Mouse (Mus musculus) CD4-positive, CD25-positive, alpha-beta regulatory T cell, adult 4 months (primary cell): ENCODE data around the gene Farp1. TPM values are rescaled to one million over a fixed set of nuclear protein-coding genes. Genes with fewer than 3 reads are reported as not detected.

ENCODE experiments used
- ATAC-seq: one replicate; pipeline ENCODE4 v1.8.0; 2017
- polyA plus RNA-seq, 2 experiments: library from polyadenylated mRNA; unstranded; fragments of 100-300 nt; shearing (Covaris generic); gene quantifications; one replicate each; pipeline ENCODE4 v1.2.1; 2017

Farp1 gene
- polyA plus RNA-seq, 2 experiments from 2014 or later = 3.0 to 3.5 TPM

DNA sequence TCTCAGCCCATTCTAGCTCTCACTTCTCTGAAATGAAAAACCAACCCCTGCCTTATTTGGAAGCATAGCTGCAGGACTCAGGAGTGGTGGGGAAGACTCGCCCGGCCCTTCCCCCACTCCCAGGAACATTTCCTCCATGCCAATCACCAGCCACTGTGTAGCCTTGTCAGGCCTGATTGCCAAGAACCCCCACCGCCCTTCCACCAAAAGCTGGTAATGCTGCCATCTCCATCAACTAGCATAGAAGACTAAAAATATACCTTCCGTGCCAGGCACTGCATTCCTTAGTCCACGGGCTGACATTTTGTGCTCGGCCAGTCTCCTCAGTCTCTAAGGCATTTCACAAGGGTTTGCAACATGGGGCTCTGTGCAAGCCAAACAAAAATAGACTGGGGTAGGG lies 235.5 kb downstream of the Farp1 start:
- no peak for ATAC-seq

DNA sequence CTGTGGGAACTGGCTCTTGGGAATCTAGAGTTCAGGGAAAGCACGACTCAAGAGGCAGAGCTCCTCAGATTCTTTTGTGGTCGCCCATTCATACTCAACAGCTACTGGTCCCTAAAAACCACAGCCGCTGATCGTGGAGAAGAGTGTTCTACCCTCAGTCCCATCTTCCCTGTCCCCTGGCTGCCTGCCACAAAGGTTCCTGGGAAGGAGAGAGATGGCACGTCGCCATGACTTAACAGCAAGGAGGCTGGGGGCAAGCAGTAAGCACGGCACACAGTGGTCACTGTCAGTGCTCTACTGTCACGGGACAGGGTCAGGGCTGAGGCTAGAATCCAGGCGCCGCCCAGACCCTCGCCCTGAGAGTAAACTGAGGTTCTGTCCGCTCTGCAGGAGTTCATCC lies 240.0 kb downstream of the Farp1 start:
- ATAC-seq = no peak

DNA sequence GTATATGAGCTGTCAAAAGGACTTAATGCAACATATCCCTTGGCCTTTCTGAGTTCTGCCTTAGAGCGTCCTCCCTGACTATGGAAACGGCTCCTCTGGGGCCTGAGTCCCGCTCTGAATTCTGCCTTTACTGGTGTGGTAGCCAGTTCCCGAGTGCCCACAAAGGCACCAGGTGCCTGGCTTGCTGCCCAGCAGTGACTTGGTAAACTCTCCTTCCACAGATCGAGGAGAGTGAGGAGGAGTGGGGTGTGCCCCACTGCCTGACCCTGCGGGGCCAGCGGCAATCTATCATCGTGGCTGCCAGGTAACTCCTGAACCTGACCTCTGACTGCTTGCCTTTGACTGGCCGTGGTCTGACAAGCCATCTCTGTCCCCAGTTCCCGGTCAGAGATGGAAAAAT lies 241.0 kb downstream of the Farp1 start:
- ATAC-seq = no peak

DNA sequence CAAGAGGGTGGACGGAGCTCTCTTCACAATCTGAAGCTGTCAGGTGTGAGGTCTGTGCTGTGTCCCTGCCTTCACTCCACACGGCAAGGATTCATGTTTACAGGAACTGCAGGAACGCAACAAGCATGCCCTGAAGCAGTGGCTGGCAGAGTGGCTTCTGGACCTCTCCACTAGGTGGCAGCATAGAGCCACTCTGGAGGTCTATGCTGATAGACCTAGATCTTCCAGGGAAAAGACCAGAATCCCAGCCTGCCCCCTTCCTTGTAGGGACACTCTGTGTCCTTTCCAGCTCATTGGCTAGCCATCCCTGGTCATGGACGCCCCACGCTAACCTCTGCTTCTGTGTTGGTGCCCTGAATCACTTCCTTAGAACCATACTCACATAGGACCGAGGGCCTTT lies 244.1 kb downstream of the Farp1 start:
- peak; percentile 72 for ATAC-seq

DNA sequence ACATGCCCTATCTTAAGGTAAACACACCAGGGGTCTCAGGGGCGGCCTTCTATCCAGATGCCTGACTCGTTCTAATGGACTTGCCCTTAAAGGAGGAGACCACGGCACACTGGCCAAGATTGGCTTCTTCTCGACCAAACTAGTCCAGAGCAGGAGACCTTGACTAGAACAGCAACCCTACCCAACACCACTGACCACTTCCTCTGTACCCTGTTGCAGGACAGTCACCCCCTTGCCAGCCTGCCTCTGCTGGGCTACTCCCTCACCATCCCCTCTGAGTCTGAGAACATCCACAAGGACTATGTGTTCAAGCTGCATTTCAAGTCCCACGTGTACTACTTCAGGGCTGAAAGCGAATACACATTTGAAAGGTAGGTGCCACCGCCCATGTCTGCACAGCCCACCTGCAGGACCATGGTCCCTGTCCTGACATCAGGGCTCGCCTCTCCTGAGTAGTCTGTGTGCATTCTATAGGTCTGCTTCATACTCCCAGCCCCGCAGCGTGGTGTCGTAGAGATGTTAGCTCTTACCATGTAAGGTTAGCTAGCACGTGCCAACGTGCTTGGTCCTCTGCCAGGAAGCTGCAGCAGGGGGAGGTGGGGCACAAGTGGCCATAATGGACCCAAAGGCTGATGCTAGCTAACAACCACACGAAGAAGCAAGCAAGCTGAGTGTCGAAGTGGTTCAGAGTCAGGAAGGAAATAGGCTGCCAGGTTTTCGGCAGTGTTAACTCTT lies 245.8 kb downstream of the Farp1 start:
- ATAC-seq = no peak

DNA sequence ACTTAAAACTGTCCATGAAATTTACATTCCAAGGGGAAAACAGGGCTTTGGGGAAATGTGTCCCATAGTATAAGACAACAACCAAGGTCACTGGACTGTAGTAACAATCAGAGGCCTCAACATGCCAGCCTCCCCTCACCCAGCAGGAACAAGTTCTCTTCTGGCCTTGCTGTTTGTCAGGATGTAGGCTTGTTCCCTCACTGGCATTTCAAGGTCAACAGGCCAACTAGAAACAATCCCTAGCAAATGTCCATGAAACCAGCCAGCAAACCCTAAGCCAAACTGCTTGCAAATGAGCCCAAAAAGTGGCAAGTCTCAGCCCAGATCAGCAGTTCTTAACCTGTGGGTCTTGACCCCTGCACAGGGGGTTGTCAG lies 246.3 kb downstream of the Farp1 start:
- no peak for ATAC-seq

DNA sequence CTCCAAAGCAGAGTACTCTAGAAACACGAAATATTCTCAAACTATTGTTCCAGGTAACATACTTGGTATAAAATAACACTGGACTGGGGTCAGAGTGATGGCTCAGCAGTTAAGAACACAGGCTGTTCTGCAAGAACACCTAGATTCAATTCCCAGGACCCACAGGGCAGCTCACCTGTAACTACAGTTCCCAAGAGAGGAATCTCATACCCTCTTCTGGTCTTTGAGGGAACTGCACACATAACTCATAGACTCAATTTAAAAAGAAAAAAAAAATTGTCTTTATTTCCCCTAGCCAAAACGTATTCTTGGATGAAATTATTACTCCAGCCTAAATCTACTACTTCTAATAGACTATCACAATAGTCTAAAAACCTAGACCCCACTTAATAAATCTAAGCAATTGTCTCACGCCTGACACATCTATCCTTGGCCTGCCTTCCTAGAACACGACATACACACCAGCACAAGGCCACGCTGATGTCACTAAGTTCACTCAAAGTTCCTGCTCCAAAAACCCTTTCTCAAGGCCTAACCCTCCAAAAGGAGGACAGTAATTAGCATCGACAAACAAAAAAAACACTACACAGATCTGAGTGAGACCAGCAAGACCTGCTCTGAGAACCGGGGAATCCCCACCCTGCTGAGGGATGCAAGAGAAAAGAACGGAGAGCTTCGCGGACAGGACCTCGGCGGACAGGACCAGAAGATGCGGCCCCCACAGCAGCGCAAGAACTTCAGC lies 250.6 kb downstream of the Farp1 start:
- no peak for ATAC-seq

DNA sequence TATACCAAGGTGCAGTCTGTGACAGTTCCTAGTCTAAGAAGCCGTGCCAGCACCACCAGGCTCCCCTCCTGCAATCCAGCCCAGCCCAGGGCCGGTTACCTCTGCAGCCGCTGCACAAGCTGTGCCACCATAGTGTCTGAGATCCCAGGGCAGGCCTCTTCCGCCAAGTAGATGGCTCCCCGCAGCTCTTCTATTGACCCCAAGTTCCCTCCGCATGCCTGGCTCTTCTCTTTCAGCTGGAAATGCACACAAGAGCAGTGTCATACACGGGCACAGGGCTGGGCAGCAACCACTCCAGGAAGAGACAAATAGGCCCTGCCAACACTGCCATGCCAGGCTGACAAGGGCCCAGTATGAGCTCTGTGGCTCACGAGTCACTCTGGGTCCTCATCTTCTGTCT lies 256.9 kb downstream of the Farp1 start:
- no peak for ATAC-seq

DNA sequence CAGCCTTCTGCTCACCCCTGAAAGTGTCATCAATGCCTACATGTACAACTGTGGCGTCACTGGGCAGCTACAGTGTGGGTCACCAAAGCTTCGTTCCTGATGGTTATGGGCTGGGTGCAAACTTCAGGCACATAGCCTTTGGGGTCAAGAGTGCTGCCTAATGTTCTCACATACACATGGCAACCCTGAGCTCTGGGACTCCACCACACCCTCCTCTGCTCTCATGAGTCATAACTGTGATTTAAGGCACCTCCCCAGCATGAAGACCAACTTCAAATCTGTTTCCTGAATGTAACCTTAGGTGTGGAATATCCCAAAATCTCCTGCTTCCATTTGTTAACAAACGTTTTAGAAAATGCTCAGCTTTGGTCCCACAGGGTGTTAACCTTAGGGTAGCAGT lies 257.4 kb downstream of the Farp1 start:
- ATAC-seq = no peak

DNA sequence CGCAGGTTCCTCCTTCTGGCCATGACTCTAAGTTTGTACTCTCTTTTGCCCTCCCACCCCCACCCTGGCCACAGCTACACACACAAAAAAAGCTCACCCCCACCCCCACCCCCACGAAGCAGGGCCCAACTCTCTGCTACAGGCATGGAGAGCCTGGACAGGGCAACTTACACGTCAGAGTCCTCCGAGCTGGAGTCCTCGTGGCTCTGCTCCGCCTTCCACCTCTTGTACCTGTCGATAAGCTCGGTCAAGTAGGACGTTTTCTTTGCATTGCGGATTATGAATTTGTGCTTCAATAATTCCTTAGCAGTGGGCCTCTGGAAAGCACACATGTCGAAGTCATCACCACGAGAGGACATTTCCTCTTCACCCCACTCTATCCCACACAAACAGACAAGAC lies 259.5 kb downstream of the Farp1 start:
- no peak for ATAC-seq

DNA sequence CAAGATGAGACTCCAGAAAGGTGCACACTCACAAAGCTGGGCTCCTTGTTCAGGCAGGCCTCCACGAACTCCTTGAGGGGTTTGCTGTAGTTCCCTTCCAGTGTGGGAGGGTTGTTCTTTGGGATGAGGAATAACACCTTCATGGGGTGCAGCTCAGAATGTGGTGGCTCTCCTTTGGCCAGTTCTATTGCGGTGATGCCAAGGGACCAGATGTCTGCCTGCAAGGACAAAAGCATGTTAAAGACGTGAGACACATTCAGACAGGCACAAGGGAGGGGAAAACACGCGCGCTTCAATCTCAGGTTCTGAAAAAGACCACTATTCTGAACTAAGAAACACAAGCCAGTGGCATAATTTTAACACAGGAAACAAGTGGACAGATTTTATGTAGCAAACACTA lies 262.1 kb downstream of the Farp1 start:
- ATAC-seq = no peak

DNA sequence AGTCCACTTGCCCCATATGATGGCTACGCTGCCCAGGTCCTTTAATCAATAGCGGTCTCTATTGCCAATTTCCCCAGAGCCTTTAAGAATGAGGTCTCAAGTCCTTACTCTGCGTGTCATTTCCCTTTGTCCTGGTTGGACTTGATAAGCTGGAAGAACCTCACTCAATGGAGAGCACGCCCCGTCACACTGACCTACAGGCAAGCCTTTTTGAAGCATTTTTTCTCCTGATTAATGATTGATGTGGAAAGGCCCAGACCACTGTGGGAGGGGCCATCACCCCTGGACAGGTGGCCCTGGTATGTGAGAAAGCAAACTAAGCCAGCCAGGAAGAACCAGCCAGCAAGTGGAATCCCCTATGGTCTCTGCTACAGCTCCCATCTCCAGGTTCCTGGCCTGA lies 263.5 kb downstream of the Farp1 start:
- ATAC-seq = no peak

DNA sequence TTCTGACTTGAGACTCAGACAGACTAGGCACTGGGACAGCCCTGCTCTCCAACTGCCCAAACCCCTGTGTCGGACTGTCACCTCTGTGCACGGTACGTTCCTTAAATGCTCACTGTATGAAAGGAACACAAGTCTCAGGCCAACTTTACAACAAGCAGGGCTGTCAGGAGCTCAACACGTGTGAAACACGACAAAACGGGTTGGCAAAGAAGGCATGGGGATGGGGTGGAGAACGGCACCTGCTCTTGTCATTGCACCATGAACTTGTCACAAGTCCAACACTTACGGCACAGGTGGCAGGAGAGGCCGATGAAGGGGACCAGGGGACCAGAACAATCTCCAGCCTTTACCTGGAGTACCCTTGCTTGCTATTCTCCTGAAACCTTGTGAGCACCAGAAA lies 264.1 kb downstream of the Farp1 start:
- ATAC-seq = no peak

DNA sequence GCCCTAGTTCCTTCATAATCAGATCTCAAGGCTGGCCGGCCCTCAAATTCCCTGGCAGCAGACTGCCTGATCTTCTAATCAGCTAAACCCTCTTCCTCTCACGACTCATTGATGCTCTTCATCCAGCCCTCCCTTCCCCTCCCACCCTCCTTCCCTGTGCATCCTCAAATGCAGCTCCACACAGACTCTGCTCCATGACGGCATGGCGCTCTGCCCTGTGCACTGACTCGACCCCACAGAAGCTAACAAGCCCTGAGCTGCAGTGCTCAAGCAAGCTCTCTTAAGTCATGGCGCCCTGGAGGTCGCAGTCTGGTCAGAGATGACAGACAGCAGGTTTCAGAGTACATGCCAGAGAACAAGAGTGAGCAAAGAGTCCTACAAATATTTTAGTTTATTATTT lies 269.5 kb downstream of the Farp1 start:
- ATAC-seq = no peak

DNA sequence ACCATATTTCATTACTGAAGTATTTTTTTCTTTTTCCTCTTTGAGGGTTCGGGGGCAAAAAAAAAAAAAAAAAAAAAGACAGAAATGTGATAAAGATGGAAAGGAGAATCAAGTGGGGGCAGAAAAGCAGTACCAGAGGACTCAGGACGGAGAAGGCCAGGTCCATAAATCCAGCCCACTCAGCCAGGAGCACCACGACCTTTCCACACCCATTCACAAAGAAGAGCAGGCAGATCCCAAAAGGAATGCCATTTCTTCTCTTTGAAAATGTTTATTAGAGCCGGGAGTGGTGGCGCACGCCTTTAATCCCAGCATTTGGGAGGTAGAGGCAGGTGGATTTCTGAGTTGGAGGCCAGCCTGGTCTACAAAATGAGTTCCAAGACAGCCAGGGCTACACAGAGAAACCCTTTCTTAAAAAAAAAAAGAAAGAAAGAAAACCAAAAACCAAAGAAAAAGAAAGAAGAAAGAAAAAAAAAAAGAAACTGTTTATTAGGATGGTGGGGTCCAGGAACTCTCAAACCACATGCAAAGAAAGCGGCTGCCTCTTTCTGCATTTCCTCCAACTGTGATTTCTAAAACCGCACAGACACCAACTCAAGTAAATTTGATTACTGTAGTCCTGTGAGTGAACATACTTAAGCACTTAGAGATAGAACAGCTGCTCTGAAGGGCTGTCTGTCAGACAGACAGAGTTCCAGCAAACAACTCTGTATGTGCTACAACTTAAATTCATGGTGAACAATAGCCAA lies 270.5 kb downstream of the Farp1 start:
- ATAC-seq = no peak

DNA sequence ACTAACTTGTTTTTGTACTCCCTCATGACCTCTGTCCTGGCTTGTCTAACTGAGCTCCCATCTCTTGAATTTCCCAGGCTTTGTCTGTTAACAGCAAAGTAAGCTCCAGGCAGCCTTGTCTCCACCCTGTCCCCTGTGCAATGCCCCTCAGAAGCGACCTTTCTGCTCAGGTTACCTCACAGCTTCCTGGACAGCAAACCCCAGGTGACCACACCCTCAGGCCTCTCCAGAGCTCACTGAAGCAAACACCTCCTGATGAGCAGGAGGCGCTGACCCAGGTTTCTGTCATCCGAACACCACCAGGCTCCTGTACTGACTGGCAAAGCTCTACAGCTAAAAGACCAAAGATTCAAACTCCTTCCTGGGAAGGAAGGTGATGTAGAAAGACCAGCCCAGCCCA lies 274.9 kb downstream of the Farp1 start:
- ATAC-seq = no peak

DNA sequence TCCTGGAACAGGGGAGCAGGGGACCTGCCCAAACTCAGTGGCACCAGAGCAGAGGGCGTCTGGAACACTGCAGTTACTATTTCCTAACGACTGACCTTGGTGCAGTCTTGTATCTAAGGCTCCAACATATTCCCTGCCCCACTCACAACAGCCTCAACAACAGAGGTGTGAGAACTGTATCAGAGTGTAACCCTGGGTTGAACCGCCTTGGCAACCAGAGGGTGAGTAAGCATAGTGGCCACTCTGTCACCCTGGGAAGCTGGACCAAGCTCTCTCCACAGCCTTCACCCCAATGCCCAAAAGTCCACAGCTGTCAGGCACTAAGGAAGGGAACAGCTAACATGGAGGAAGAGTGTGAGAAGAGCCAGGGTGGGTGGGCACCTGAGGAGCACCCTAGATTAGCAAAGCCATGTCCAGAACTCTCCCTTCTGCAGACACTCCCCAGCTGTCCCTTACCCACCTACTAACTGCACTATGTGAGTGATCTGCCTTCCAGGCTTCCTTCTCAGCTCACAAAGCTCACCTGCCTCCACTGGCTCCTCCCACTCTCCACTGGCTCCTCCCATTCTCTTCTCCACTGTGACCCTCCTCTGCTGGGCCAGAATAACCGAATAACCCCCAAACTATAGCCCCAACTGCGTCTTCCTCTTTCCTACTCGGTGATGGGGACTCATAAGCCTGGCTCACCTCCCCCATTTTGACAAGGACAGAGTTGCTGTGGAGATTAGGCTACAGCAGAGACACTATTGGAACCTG lies 275.5 kb downstream of the Farp1 start:
- ATAC-seq = peak; percentile 6

DNA sequence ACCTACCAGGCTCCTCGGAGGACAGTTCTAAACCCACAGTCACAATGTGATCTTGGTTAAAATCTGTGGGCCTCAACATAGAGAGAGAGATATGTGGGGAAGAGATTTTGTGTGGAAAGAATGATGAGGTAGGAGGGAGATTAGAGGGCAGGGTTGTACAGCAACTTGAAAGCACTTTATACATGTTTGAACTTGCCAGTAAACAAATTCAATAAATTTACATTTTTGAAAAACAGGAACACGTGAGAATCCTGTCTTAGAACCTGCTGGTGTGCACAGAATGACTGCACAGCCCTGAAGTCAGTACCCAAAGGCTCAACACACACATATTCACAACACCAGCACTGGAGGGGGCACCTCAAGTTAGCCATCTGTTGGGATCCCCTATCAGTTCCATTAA lies 276.1 kb downstream of the Farp1 start:
- peak; percentile 46 for ATAC-seq

DNA sequence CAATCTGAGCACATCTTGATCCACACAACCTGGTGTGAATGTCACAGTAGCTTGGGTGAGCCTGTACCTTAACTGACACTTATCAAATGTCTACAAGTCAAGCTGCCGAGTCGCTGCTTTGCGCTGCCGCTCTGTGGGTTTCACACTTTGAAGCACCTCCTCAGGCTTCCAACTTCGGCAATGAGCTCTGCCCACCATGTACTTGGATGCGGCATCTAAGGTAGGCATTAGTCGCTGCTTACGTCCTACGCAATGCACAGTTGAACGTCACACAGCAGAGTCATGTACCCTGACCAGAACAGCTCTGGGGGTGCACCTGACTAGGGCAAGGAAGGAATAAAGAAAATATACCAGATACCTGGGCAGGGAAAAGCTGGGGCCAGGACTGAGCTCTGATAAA lies 278.3 kb downstream of the Farp1 start:
- ATAC-seq = no peak

DNA sequence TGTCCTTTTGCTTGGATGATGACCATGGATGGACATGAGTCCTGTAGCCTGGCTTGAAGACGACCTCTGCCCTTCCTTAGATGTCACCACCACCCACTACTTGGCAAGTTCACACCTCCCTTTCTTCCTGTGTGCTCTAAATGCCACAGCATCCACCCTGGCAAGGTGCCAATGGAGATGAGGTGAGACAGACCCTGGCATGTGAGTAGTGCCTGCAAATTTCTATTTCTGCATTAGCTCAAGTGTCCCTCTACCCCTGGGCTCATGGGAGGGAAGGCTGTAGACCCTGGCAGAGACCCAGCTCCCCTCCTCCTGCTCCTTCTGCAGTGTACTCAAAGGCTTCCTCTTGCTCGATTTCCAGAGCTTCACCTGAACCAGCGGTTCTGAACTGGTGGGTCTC lies 279.9 kb downstream of the Farp1 start:
- peak; percentile 46 for ATAC-seq

DNA sequence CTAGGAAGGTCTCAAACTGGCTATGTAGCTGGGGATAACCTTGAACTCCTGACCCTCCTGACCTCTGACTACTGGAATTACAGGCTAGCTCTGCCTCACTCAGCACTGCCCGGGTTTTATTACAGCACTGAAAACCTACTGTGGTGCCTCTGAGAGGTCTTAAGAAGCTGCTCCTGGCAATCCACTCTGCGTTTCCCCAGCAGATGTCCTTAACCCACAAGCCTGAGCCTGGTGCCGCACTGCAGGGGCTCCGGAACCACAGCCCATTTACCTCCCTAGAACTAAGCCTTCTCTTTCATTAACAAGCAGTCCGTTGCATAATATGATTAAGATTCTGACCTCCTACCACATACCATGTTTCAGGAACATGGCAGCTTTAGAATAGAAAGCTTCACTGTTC lies 281.1 kb downstream of the Farp1 start:
- no peak for ATAC-seq

DNA sequence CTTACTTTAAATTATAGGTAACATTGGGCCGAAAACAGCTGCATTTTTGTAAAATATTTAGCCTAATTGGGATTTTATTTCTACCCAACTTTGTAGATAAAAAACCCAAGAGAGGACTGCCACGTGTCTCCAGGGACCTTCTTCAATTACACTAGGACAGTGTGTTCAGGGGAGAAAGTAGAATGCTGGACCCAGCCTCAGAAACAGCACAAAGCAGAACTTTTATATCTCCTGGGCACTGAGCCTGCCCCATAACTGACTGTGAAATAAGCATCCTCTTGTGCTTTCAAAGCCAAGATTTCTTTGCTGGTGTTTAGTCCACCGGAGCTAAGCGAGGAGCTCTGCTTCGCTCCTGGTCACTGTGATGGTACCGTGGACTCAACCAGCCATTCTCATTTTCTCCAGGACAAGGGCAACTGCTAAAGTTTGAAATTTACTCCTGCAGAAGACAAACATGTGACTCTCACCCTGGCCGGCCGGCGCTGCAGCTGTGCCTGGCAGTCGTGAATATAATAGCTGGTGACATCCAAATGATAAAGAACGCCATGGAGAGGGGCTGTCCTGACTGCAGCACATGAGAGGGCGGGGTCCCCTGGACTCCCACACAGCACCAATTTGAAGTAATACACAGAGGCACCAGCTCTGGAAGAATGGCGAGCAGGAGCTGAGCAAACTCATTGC lies 281.8 kb downstream of the Farp1 start:
- ATAC-seq = no peak

DNA sequence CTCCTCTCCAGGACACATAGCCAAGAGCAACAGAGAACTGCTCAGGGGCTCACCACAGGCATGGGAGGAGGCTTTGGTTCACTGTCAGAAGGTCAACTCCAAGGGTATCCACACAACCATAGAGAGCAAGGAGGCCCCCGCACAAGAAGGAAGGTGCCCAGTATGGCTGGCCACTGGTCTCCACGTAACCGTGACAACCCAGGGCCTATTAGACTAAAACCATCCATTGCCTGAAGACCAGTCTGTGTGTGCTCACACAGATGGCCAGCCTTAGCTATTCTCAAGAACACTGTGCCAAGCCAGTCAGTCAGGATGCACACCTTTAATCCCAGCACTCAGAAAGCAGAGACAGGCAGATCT lies 282.3 kb downstream of the Farp1 start:
- no peak for ATAC-seq
